Mouse (Mus musculus): Measurements from ENCODE around the gene Capn5. TPM values are rescaled to one million over a fixed set of nuclear protein-coding genes. Genes with fewer than 3 reads are reported as not detected.
A peak's percentile ranks its signal among the peaks of the same experiment; 100 is the strongest.

The Capn5 gene
- total and polyA plus RNA-seq, 3 experiments = 0.04 to 0.54 TPM; not detected in 1

- Histone ChIP-seq H3K9ac (ENCODE audit: control insufficient read depth, low read depth, low read length, poor library complexity, severe bottlenecking) (no peak overlapping the region), H3K4me3 (ENCODE audit: control insufficient read depth in 1 of 2, insufficient read depth in 1 of 2, low read depth in 2 of 2, low read length in 2 of 2) (no peak overlapping the region), H3K4me1 (ENCODE audit: control insufficient read depth in 1 of 2, insufficient read depth in 2 of 2, low read length in 2 of 2) (peaks cover 0 to 2% of the 10 kb centered on the region in 2 experiments; a peak in 1 of 4 replicates), H3K79me2 (ENCODE audit: control insufficient read depth, insufficient read depth, low read length, poor library complexity) (no peaks in the 10 kb centered on the region), H3K27ac (ENCODE audit: control insufficient read depth, low read depth, low read length) (no peak overlapping the region), H3K27me3 (ENCODE audit: control insufficient read depth in 1 of 2, insufficient read depth in 2 of 2, low read length in 2 of 2) (no peaks in the 10 kb centered on the region), H3K9me3 (replicated peaks; ENCODE audit: insufficient read depth, low read length) (no peaks in the 10 kb centered on the region), H3K36me3 (ENCODE audit: control insufficient read depth in 1 of 2, insufficient read depth in 2 of 2, low read length in 2 of 2) (peaks cover 0 to 2% of the 10 kb centered on the region in 2 experiments; a peak in 1 of 4 replicates)
- DNase-seq (ENCODE audit: low read depth, low spot score) = no peak
- TF ChIP-seq TAL1 (IDR thresholded peaks at IDR 0.05; ENCODE audit: low read length) (no peak), ELF1 (IDR thresholded peaks at IDR 0.05; ENCODE audit: low read depth, low read length) (no peak), CTCF (IDR thresholded peaks at IDR 0.05 in 2 of 3, conservative IDR thresholded peaks at IDR 0.05 in 1 of 3; ENCODE audit: control insufficient read depth in 1 of 3, insufficient read depth in 1 of 3, low read depth in 2 of 3, low read length in 3 of 3, poor library complexity in 1 of 3, severe bottlenecking in 1 of 3) (peak; percentile 20 to 54 (median 53); a peak in 5 of 6 replicates), ETS1 (IDR thresholded peaks at IDR 0.05; ENCODE audit: low read depth, low read length) (no peak), RAD21 (IDR thresholded peaks at IDR 0.05; ENCODE audit: low read depth, low read length) (peak; percentile 48), MAZ (IDR thresholded peaks at IDR 0.05; ENCODE audit: low read depth, low read length) (no peak), SMC3 (IDR thresholded peaks at IDR 0.05; ENCODE audit: low read depth, low read length) (peak; percentile 49)
These were observed 13.6 kb upstream of the Capn5 start for GRCm38 (mm10) chr7:98191571-98192250.

- Histone ChIP-seq H3K27me3 (ENCODE audit: control insufficient read depth in 1 of 2, insufficient read depth in 2 of 2, low read length in 2 of 2) (no peaks in the 10 kb centered on the region), H3K4me3 (ENCODE audit: control insufficient read depth in 1 of 2, insufficient read depth in 1 of 2, low read depth in 2 of 2, low read length in 2 of 2) (no peak overlapping the region), H3K36me3 (ENCODE audit: control insufficient read depth in 1 of 2, insufficient read depth in 2 of 2, low read length in 2 of 2) (peaks cover 0 to 2% of the 10 kb centered on the region in 2 experiments; a peak in 1 of 4 replicates), H3K9ac (ENCODE audit: control insufficient read depth, low read depth, low read length, poor library complexity, severe bottlenecking) (no peak overlapping the region), H3K27ac (ENCODE audit: control insufficient read depth, low read depth, low read length) (no peak overlapping the region), H3K79me2 (ENCODE audit: control insufficient read depth, insufficient read depth, low read length, poor library complexity) (no peaks in the 10 kb centered on the region), H3K4me1 (ENCODE audit: control insufficient read depth in 1 of 2, insufficient read depth in 2 of 2, low read length in 2 of 2) (peaks cover 0 to 2% of the 10 kb centered on the region in 2 experiments; a peak in 1 of 4 replicates), H3K9me3 (replicated peaks; ENCODE audit: insufficient read depth, low read length) (no peaks in the 10 kb centered on the region)
- DNase-seq (ENCODE audit: low read depth, low spot score) = peak; percentile 51
- TF ChIP-seq RCOR1 (IDR thresholded peaks at IDR 0.05; ENCODE audit: low read depth, low read length) = no peak
- no peak for TF ChIP-seq ZMIZ1 (IDR thresholded peaks at IDR 0.05; ENCODE audit: low read depth, low read length)
- TF ChIP-seq ETS1 (IDR thresholded peaks at IDR 0.05; ENCODE audit: low read depth, low read length) = no peak
- TF ChIP-seq MYC (IDR thresholded peaks at IDR 0.05; ENCODE audit: low read depth, low read length) = no peak
- peak; percentile 27; the same call in 1 of the 2 replicates for TF ChIP-seq SMC3 (IDR thresholded peaks at IDR 0.05; ENCODE audit: low read depth, low read length)
- TF ChIP-seq ZKSCAN1 (IDR thresholded peaks at IDR 0.05; ENCODE audit: low read depth, low read length) = no peak
- TF ChIP-seq MAZ (IDR thresholded peaks at IDR 0.05; ENCODE audit: low read depth, low read length) = no peak
- TF ChIP-seq GABPA (IDR thresholded peaks at IDR 0.05; ENCODE audit: low read depth, low read length) = no peak
- TF ChIP-seq POLR2A (IDR thresholded peaks at IDR 0.05; ENCODE audit: control insufficient read depth in 1 of 2, insufficient read depth in 1 of 2, low read depth in 1 of 2, low read length in 2 of 2, poor library complexity in 1 of 2) = no peak
- TF ChIP-seq RAD21 (IDR thresholded peaks at IDR 0.05; ENCODE audit: low read depth, low read length) = peak; percentile 39
- TF ChIP-seq ZC3H11A (IDR thresholded peaks at IDR 0.05; ENCODE audit: low read depth, low read length) = no peak; the same call in 1 of the 2 replicates
- TF ChIP-seq NELFE (IDR thresholded peaks at IDR 0.05; ENCODE audit: low read depth, low read length) = no peak
- TF ChIP-seq ZNF384 (IDR thresholded peaks at IDR 0.05; ENCODE audit: low read depth, low read length) = peak; percentile 51; the same call in 1 of the 2 replicates
- TF ChIP-seq E2F4 (IDR thresholded peaks at IDR 0.05; ENCODE audit: borderline replicate concordance, low read depth, low read length) = no peak
- no peak for TF ChIP-seq MYB (IDR thresholded peaks at IDR 0.05; ENCODE audit: low read depth, low read length)
- TF ChIP-seq TAL1 (IDR thresholded peaks at IDR 0.05; ENCODE audit: low read length) = no peak
- no peak for TF ChIP-seq GATA1 (IDR thresholded peaks at IDR 0.05; ENCODE audit: low read depth, low read length)
- no peak for TF ChIP-seq TBP (IDR thresholded peaks at IDR 0.05; ENCODE audit: low read depth, low read length)
- TF ChIP-seq EP300 (IDR thresholded peaks at IDR 0.05; ENCODE audit: low read depth in 1 of 2, low read length in 2 of 2) = no peak
- no peak for TF ChIP-seq USF1 (IDR thresholded peaks at IDR 0.05; ENCODE audit: low read depth, low read length)
- TF ChIP-seq HCFC1 (IDR thresholded peaks at IDR 0.05; ENCODE audit: low read depth, low read length) = no peak
- TF ChIP-seq BHLHE40 (IDR thresholded peaks at IDR 0.05; ENCODE audit: borderline replicate concordance, low read depth, low read length) = no peak
- no peak for TF ChIP-seq UBTF (IDR thresholded peaks at IDR 0.05; ENCODE audit: borderline replicate concordance, insufficient read depth, low read depth, low read length)
- TF ChIP-seq NRF1 (IDR thresholded peaks at IDR 0.05; ENCODE audit: insufficient read depth, low read depth, low read length, poor library complexity, severe bottlenecking) = no peak
- TF ChIP-seq MAX (IDR thresholded peaks at IDR 0.05; ENCODE audit: low read length) = no peak
- no peak for TF ChIP-seq MEF2A (IDR thresholded peaks at IDR 0.05; ENCODE audit: extremely low read depth, insufficient replicate concordance, low read depth, low read length, poor library complexity, severe bottlenecking)
- no peak for TF ChIP-seq TCF12 (IDR thresholded peaks at IDR 0.05; ENCODE audit: low read depth, low read length)
- no peak for TF ChIP-seq CHD1 (IDR thresholded peaks at IDR 0.05; ENCODE audit: low read depth, low read length)
These were observed 12.5 kb upstream of the Capn5 start for GRCm38 (mm10) chr7:98190578-98190977.

All from MEL (cell line).